Mouse (Mus musculus): ENCODE measurements around the gene Pbx3. TPM values are rescaled to one million over a fixed set of nuclear protein-coding genes. Genes with fewer than 3 reads are reported as not detected.

Gene Pbx3
- total RNA-seq, 2 experiments from 2014 or later: 2.3 TPM

- H3K4me3 ChIP-seq: no peak overlapping the region
- no peak for TF ChIP-seq CTCF (IDR thresholded peaks at IDR 0.05)
- intact Hi-C loops (cut with DNase I): no loop called here
Measured at GRCm38 (mm10) chr2:34280996-34281395, 91.9 kb downstream of the Pbx3 start.

GRCm38 (mm10) chr2:34279726-34280125 lies 93.2 kb downstream of the Pbx3 start:
- Histone ChIP-seq H3K27ac (no peak overlapping the region), H3K4me3 (no peak overlapping the region)
- TF ChIP-seq CTCF (IDR thresholded peaks at IDR 0.05): no peak
- intact Hi-C loops (cut with DNase I): no loop called here
- no peak for DNase-seq

More at GRCm38 (mm10) chr2:34280996-34281395, 91.9 kb downstream of the Pbx3 start:
- no peak for DNase-seq
- H3K27ac ChIP-seq: no peak overlapping the region

- H3K4me3 ChIP-seq: no peak overlapping the region
- no peak for TF ChIP-seq CTCF (IDR thresholded peaks at IDR 0.05)
- H3K27ac ChIP-seq: no peak overlapping the region
- DNase-seq: no peak
- intact Hi-C loops (cut with DNase I): no loop called here
Measured at GRCm38 (mm10) chr2:34275630-34276193, 97.2 kb downstream of the Pbx3 start.

GRCm38 (mm10) chr2:34262046-34262445 lies 110.9 kb downstream of the Pbx3 start:
- intact Hi-C loops (cut with DNase I): no loop called here
- DNase-seq: no peak
- Histone ChIP-seq H3K4me3 (no peak overlapping the region), H3K27ac (no peak overlapping the region)
- TF ChIP-seq CTCF (IDR thresholded peaks at IDR 0.05): no peak

- Histone ChIP-seq H3K27ac (no peak overlapping the region), H3K4me3 (no peak overlapping the region)
- no peak for TF ChIP-seq CTCF (IDR thresholded peaks at IDR 0.05)
- DNase-seq: no peak
- intact Hi-C loops (cut with DNase I): no loop called here
Measured at GRCm38 (mm10) chr2:34260653-34261076, 112.3 kb downstream of the Pbx3 start.

GRCm38 (mm10) chr2:34258256-34258655 lies 114.7 kb downstream of the Pbx3 start:
- intact Hi-C loops (cut with DNase I): no loop called here
- no peak for DNase-seq
- Histone ChIP-seq H3K27ac (no peak overlapping the region), H3K4me3 (no peak overlapping the region)
- no peak for TF ChIP-seq CTCF (IDR thresholded peaks at IDR 0.05)

- Histone ChIP-seq H3K27ac (no peak overlapping the region), H3K4me3 (no peak overlapping the region)
- intact Hi-C loops (cut with DNase I): no loop called here
- no peak for TF ChIP-seq CTCF (IDR thresholded peaks at IDR 0.05)
- DNase-seq: no peak
Measured at GRCm38 (mm10) chr2:34257611-34258010, 115.3 kb downstream of the Pbx3 start.

- H3K27ac ChIP-seq: no peak overlapping the region
- H3K4me3 ChIP-seq: no peak overlapping the region
- TF ChIP-seq CTCF (IDR thresholded peaks at IDR 0.05): no peak
- DNase-seq: no peak
- intact Hi-C loops (cut with DNase I): no loop called here
Measured at GRCm38 (mm10) chr2:34256000-34256553, 116.9 kb downstream of the Pbx3 start.

- intact Hi-C loops (cut with DNase I): no loop called here
- TF ChIP-seq CTCF (IDR thresholded peaks at IDR 0.05): no peak
- DNase-seq: no peak
- Histone ChIP-seq H3K27ac (no peak overlapping the region), H3K4me3 (no peak overlapping the region)
Measured at GRCm38 (mm10) chr2:34253627-34254026, 119.3 kb downstream of the Pbx3 start.

GRCm38 (mm10) chr2:34253111-34253510 lies 119.8 kb downstream of the Pbx3 start:
- Histone ChIP-seq H3K4me3 (no peak overlapping the region), H3K27ac (no peak overlapping the region)
- DNase-seq: no peak
- TF ChIP-seq CTCF (IDR thresholded peaks at IDR 0.05): no peak
- intact Hi-C loops (cut with DNase I): no loop called here

GRCm38 (mm10) chr2:34252286-34252685 lies 120.7 kb downstream of the Pbx3 start:
- no peak overlapping the region for H3K27ac ChIP-seq
- intact Hi-C loops (cut with DNase I): no loop called here
- DNase-seq: no peak
- no peak overlapping the region for H3K4me3 ChIP-seq
- TF ChIP-seq CTCF (IDR thresholded peaks at IDR 0.05): no peak

GRCm38 (mm10) chr2:34249961-34250658 lies 122.8 kb downstream of the Pbx3 start:
- Histone ChIP-seq H3K27ac (peak overlapping the region; percentile 4; the same call in 1 of the 2 replicates), H3K4me3 (peak overlapping the region; percentile 76)
- no peak for TF ChIP-seq CTCF (IDR thresholded peaks at IDR 0.05)
- DNase-seq: no peak
- intact Hi-C loops (cut with DNase I): no loop called here

GRCm38 (mm10) chr2:34249141-34249960 lies 123.6 kb downstream of the Pbx3 start:
- peak; percentile 30 for DNase-seq
- intact Hi-C loops (cut with DNase I): no loop called here
- peak; percentile 33; the same call in 1 of the 2 replicates for TF ChIP-seq CTCF (IDR thresholded peaks at IDR 0.05)
- peak overlapping the region; percentile 4; the same call in 1 of the 2 replicates for H3K27ac ChIP-seq
- H3K4me3 ChIP-seq: peak overlapping the region; percentile 76

Measured in gastrocnemius, adult 2 months (tissue).